Mouse (Mus musculus) hematopoietic stem cell, adult 5-6 weeks (primary cell): ENCODE data around the gene Plekha7. TPM values are rescaled to one million over a fixed set of nuclear protein-coding genes. Genes with fewer than 3 reads are reported as not detected.

Experiments used
- ATAC-seq, 2 experiments: fragments of 125-278 bp in 1 of 2; replicated peaks in 1 of 2; 2 replicates each; pipeline ENCODE4 v1.8.0; 2016 to 2017; ENCODE audit warnings: inconsistent platforms in 2 of 2, mild to moderate bottlenecking in 2 of 2, moderate number of reproducible peaks in 2 of 2, low read depth in 1 of 2, moderate TSS enrichment in 1 of 2; ENCODE audit not compliant: low FRiP score in 2 of 2, poor library complexity in 2 of 2, severe bottlenecking in 2 of 2, insufficient read depth in 1 of 2, low TSS enrichment in 1 of 2
- total RNA-seq: library from RNA; stranded (forward); fragments of 172-1452, 232-1000 nt; gene quantifications from 2 replicates; pipeline ENCODE4 v1.2.3, GENCODE M21; 2017

Gene Plekha7
- total RNA-seq, 1 experiment from 2014 or later = 7.0 TPM

GRCm38 (mm10) chr7:116184358-116185057 is 123.7 kb downstream of the Plekha7 start:
- ATAC-seq = no peak

DNA sequence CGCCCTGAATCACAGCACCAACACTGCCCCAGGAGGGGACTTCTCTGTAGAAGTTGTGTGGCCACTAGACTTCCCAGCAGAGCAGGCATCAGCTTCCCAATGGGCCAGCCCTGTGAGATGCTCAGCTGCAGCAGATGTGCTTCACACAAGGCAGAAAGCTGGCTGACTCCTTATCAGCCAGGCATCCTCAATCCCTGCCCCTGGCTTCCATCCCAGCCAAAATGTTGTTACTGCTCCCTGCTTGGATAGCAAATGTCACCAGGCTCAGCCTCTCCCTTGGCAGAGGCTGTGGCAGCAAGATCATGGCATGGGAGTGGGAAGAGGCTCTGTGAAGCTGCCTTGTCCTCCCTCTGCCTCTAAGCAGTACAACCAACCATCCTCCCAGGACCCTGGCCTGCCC is 125.7 kb downstream of the Plekha7 start:
- ATAC-seq = no peak

- no peak for ATAC-seq
Observed at GRCm38 (mm10) chr7:116181444-116181946, 126.7 kb downstream of the Plekha7 start.

GRCm38 (mm10) chr7:116178916-116179315 is 129.3 kb downstream of the Plekha7 start:
- ATAC-seq = no peak

DNA sequence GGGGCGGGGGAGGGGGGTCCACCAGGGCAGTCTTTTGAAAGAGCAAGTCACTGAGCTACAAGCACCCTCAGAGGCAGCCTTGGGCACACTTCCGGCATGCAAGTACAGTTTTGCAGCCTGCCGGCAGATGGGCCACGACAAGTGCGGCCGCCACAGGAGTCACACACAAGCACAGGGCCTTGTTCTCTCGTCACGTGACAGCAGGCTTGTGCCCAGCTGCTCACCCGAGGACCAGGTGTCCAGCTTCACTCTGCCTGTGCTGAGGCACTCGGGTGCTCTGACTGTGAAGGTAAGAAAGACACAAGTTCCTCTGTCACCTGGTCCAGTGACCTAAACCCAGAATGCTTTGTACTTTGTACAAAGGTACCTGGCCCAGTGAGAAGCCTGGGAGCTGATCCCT is 135.4 kb downstream of the Plekha7 start:
- no peak for ATAC-seq

GRCm38 (mm10) chr7:116169426-116169825 is 138.8 kb downstream of the Plekha7 start:
- ATAC-seq = no peak

- ATAC-seq = no peak
Observed at GRCm38 (mm10) chr7:116168224-116168623, 140.0 kb downstream of the Plekha7 start.

DNA sequence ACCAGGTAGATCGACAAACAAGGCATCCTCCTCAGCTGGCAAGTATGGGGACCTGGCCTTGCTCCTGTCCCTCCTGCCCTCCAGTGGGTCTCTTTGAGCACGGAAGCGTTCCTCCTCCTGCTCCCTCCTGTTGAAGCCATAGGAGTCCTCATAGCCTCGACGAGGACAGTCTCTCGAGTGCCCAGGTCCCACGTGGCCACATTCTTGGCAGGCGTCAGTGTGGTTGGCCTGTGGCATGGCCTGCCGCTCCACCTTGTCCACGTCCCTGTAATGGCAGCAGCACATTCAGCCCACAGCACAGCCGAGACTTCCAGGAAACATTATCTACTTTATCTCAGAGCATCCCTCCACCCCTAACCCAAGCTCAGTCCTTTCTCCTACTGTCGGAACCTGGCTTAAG is 143.9 kb downstream of the Plekha7 start:
- no peak for ATAC-seq

DNA sequence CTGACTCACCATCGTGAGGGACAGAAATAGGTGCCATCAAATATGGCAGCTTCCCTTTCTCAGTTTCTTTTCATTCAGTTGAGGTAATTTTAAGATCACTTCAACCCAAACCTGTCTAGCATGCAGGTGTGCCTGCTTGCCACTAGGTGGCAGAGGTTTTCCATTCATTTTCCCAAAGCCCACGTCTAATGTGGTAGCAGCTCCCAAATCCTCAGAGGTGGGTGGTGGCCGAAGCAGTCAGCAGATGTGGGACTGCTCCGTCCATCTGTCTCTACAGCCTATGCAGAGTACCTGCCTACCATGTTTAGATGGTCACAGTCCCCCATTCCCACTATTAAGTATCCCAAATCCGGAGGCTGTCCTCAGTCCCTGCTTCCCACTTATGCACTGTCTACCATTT is 146.6 kb downstream of the Plekha7 start:
- ATAC-seq = peak; percentile 37 to 59; a peak in 1 of 4 replicates

DNA sequence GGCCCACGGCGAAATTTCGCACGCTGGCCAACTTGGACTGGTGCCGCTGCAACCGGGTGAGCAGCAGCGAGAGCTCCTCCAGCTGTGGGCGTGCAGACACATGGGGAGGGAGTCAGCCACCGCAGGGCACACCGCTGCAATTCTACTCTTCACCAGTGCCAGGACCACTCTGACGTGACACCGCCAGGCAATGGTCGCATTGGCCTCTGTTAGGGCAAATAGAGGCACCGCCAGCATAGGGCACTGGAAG is 151.4 kb downstream of the Plekha7 start:
- ATAC-seq = no peak

- no peak for ATAC-seq
Observed at GRCm38 (mm10) chr7:116156072-116156893, 151.9 kb downstream of the Plekha7 start.

DNA sequence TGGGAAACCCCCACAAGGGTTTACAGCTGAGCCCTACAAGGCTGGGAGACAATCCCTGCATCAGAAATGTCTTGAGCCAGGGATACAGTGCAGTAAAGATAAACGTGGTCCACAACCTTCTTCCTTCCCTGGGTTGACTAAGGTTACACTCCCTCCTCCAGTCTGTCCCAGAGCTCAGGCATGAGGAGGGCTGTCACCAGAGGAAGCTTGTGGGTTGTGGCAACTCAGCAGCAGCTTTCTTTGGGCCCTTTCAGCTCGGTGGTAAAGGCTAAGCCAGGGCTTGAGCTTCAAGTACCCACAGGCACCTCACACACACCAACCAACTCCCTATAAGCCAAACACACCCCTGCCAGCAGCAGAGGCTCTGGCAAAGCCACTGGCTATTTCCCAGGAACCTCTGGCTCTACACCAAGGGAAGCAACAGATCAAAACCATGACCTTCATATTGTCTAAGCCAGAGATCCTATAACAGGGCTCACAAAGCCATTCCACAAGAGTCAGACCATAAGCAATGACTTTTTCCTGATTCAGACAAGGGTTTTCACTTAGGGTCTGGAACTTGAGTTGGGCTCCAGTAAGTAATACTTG is 154.3 kb downstream of the Plekha7 start:
- peak; percentile 76 to 82 for ATAC-seq

DNA sequence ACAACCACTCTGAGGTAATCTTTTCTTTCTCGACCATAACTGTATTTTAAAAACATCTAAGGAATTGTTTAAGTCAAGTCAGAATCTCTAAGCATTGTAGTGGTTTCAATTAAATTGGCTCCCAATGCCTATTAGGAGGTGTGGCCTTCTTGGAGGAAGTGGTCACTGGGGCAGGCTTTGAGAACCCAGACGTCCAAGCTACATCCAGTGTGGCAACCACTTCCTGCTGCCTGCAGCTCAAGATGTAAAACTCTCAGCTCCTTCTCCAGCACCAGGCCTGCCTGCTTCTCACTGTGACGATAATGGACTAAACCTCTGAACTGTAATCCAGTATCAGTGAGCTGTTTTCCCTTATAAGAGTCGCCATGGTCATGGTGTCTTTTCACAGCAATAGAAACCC is 158.6 kb downstream of the Plekha7 start:
- peak; percentile 84 to 92 for ATAC-seq

- no peak for ATAC-seq
Observed at GRCm38 (mm10) chr7:116147114-116147513, 161.1 kb downstream of the Plekha7 start.

- no peak for ATAC-seq
Observed at GRCm38 (mm10) chr7:116145030-116145429, 163.1 kb downstream of the Plekha7 start.

GRCm38 (mm10) chr7:116137671-116138070 is 170.5 kb downstream of the Plekha7 start:
- no peak for ATAC-seq

GRCm38 (mm10) chr7:116137149-116137548 is 171.0 kb downstream of the Plekha7 start:
- ATAC-seq = peak; percentile 54 to 57
